Mouse (Mus musculus): ENCODE results near the gene Gsg1l.

Gene Gsg1l

GRCm38 (mm10) chr7:125845611-125846010, 236.6 kb downstream of the Gsg1l start:
- DNase-seq, result no peak

GRCm38 (mm10) chr7:125838078-125838742, 244.0 kb downstream of the Gsg1l start:
- DNase-seq, result no peak

GRCm38 (mm10) chr7:125833471-125833870, 248.7 kb downstream of the Gsg1l start:
- no peak for DNase-seq

- DNase-seq, result no peak
These were observed 249.4 kb downstream of the Gsg1l start for GRCm38 (mm10) chr7:125832767-125833166.

GRCm38 (mm10) chr7:125829121-125829666, 253.0 kb downstream of the Gsg1l start:
- no peak for DNase-seq

- DNase-seq, result no peak
These were observed 253.7 kb downstream of the Gsg1l start for GRCm38 (mm10) chr7:125828561-125828960.

Data from cerebellum, adult 11-12 months (tissue).